Mouse (Mus musculus) monocyte, adult 2 months (primary cell): ENCODE measurements around the gene Cfd.

Source experiments
- DNase-seq, 2 experiments: peaks; one replicate each; pipeline ENCODE4 v3.0.0; 2022; ENCODE audit warnings: low spot score in 2 of 2, low read depth in 1 of 2

The Cfd gene

DNA sequence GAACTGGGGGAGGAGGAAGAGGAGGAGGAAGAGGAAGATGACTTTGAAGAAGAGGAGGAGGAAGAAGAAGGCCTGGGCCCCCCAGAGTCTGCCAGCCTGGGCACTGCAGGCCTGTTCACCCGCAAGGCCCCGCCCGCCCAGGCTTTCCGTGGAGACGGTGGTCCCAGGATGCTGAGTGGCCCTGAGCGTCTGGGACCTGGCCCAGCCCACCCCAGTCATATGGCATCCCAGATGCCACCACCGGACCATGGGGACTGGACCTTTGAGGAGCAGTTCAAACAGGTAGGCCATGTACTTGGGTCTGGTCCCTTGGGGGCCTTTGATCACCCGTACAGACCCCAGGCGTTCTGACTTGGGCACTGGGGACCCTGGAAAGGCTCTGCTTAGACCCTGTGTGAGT is 41.1 kb downstream of the Cfd start:
- no peak for DNase-seq

- no peak for DNase-seq
Measured at GRCm38 (mm10) chr10:79932736-79933135, 42.1 kb downstream of the Cfd start.

DNA sequence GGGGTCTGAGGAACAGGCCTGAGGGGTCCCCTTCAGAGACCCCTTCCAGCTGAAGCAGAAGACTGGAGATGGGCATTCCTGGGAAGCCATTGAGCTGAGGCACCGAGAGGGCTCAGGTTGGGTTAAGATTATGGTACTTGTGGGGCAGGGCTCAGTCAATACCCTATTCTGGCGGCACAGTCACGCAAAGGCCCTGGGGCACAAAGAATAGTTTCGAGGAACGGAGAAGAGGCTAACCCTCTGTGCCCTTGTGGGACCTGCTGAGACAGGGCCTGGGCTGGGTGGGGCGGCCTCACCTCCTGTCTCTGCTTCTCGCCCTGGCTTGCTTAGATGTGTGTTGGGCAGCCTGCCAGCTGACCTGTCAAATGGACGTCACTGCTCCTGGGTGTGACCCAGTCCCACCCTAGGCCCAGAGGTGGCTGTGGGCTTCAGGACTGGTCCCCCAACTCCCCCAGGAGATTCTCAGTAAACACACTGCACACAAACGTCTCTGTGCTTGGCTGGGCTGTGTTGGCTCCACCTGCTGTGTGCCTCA is 42.6 kb downstream of the Cfd start:
- no peak for DNase-seq

GRCm38 (mm10) chr10:79933861-79934260 is 43.2 kb downstream of the Cfd start:
- DNase-seq = no peak

GRCm38 (mm10) chr10:79934272-79934721 is 43.6 kb downstream of the Cfd start:
- no peak for DNase-seq

GRCm38 (mm10) chr10:79934794-79935569 is 44.3 kb downstream of the Cfd start:
- DNase-seq = no peak

DNA sequence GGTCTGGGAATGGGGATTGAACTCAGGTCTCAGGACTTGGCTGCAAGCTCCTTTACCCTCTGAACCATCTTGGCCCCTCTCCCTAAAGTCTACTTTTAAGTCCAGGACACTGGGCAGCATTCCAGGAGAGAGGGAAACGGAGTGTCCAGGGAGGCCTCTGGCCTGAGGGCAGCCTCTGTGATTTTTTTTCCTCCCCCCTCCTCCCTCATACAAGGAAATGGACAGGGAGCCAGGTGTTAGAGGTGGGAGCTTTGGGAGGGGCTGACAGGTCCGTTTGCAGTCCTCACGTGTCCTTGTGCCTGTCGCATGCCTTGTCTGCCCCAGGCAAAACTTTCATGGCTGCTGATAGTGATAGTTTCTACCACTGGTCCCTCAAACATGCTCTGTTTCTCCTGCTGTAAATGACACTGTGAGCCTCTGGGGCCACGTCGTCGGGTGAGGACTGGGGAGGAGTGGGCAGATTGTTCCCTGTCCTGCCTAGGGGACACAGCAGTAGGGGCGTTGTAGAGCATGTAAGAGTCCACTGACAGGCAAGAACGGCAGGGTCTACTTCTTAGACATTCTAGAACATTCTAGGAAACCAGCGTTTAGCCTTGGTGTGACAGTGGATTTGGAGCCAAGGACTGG is 45.7 kb downstream of the Cfd start:
- DNase-seq = no peak

DNA sequence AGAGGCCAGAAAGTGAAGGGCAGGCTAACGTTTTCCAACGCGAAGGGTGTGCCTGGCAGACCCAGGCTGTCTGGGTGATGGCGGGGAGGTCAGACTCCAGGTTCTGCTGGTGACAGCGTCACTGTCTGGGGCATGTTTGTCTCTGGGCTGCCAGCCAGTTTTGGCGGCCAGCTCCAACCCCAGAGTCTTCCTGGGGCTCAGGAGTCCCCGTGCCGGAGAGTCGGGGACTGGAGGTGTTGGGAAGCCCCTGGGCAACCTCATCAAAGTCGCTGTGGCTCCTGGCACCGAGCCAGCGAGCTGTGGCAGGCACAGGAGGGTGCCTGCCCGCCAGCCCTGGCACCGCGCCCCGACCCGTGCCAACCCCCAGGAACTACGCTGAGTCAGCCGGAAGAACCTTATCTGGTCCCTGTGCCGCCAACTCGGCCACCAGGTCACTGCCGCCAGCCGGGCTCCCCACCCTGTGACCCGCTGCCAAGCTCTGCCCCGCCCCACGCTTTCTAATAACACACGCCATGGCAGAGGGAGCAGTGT is 46.3 kb downstream of the Cfd start:
- peak; percentile 59 to 66 for DNase-seq

GRCm38 (mm10) chr10:79937775-79938526 is 47.3 kb downstream of the Cfd start:
- DNase-seq = no peak

- peak; percentile 73 to 79 for DNase-seq
Measured at GRCm38 (mm10) chr10:79940749-79941148, 50.1 kb downstream of the Cfd start.
